8 mouse cellular contexts compared by ENCODE assay signal in genomic region chr3:95651033-95651373, GRCm38 (mm10). TPM values are rescaled to one million over a fixed set of nuclear protein-coding genes. Genes with fewer than 3 reads are reported as not detected.
A peak's percentile ranks its signal among the peaks of the same experiment; 100 is the strongest.
DNase-seq lines count a peak whose midpoint lies in the region; ATAC-seq and TF ChIP-seq lines count a peak whose summit lies in the region.
"Had no signal": no experiment of that assay in that cellular context is flagged by ENCODE, and none has a peak within 500 bp of the region (broad histone marks: within the 10 kb centered on the region; RNA-seq: fewer than 3 reads in every experiment).

No protein-coding gene starts in this region.

- no peaks in the 10 kb centered on the region for H3K9me3 ChIP-seq in kidney, postnatal 0 days (replicated peaks; ENCODE audit: low read length)
- no peaks in the 10 kb centered on the region for H3K9me3 ChIP-seq in MEL (replicated peaks; ENCODE audit: insufficient read depth, low read length)
- H3K9me3 ChIP-seq in embryonic facial prominence, embryonic 14.5 days (ENCODE audit: control insufficient read depth, low read length): no peaks in the 10 kb centered on the region

- H3K27ac ChIP-seq in kidney, postnatal 0 days: peak overlapping the region; percentile 86
- peak overlapping the region; percentile 87 for H3K27ac ChIP-seq in MEL (ENCODE audit: control insufficient read depth, low read depth, low read length)
- peak overlapping the region; percentile 63 for H3K27ac ChIP-seq in embryonic facial prominence, embryonic 14.5 days (replicated peaks; ENCODE audit: low read depth, low read length)

- DNase-seq in kidney, postnatal 0 days (ENCODE audit: low spot score): no peak
- no peak for DNase-seq in kidney, adult 8-10 months
- no peak for DNase-seq in MEL (ENCODE audit: low read depth, low spot score)
- DNase-seq in embryonic facial prominence, embryonic 14.5 days (ENCODE audit: low spot score): no peak
- no peak for DNase-seq in left cerebral cortex, adult 18-20 months (ENCODE audit: low spot score in 2 of 2)
- no peak for DNase-seq in retina, postnatal 1 day
- DNase-seq: cerebellum, postnatal 10 days had no signal

- no peaks in the 10 kb centered on the region for H3K79me2 ChIP-seq in MEL (ENCODE audit: control insufficient read depth, insufficient read depth, low read length, poor library complexity)

- TF ChIP-seq EP300 in MEL (IDR thresholded peaks at IDR 0.05; ENCODE audit: low read depth in 1 of 2, low read length in 2 of 2): no peak

- H3K9ac ChIP-seq in kidney, postnatal 0 days (ENCODE audit: low read depth, low read length): no peak overlapping the region
- peak overlapping the region; percentile 16 for H3K9ac ChIP-seq in MEL (ENCODE audit: control insufficient read depth, low read depth, low read length, poor library complexity, severe bottlenecking)
- no peak overlapping the region for H3K9ac ChIP-seq in embryonic facial prominence, embryonic 14.5 days (ENCODE audit: low read depth, low read length)

- H3K4me3 ChIP-seq in kidney, postnatal 0 days (replicated peaks; ENCODE audit: low read depth, low read length): no peak overlapping the region
- H3K4me3 ChIP-seq in MEL (ENCODE audit: control insufficient read depth in 1 of 2, insufficient read depth in 1 of 2, low read depth in 2 of 2, low read length in 2 of 2): 0 out of 4 replicates have a peak overlapping the region, but pooled peaks of 1 of the 2 experiments have one; percentile 3
- no peak overlapping the region for H3K4me3 ChIP-seq in embryonic facial prominence, embryonic 14.5 days (ENCODE audit: low read depth, low read length)

- no peak for TF ChIP-seq CTCF in kidney, postnatal 0 days (IDR thresholded peaks at IDR 0.05; ENCODE audit: low read depth)
- no peak for TF ChIP-seq CTCF in MEL (IDR thresholded peaks at IDR 0.05 in 2 of 3, conservative IDR thresholded peaks at IDR 0.05 in 1 of 3; ENCODE audit: control insufficient read depth in 1 of 3, insufficient read depth in 1 of 3, low read depth in 2 of 3, low read length in 3 of 3, poor library complexity in 1 of 3, severe bottlenecking in 1 of 3)

- 82% methylated on average over 3 of the region's 3 CpGs for WGBS in kidney, postnatal 0 days
- 84% methylated on average over 3 of the region's 3 CpGs for WGBS in embryonic facial prominence, embryonic 14.5 days

- H3K36me3 ChIP-seq in kidney, postnatal 0 days (ENCODE audit: insufficient read depth, low read length): no peaks in the 10 kb centered on the region
- H3K36me3 ChIP-seq in MEL (ENCODE audit: control insufficient read depth in 1 of 2, insufficient read depth in 2 of 2, low read length in 2 of 2): peaks cover 0 to 34% of the 10 kb centered on the region in 2 experiments; a peak in 2 of 4 replicates
- H3K36me3 ChIP-seq in embryonic facial prominence, embryonic 14.5 days (ENCODE audit: control insufficient read depth, insufficient read depth, low read length): no peaks in the 10 kb centered on the region

- no peaks in the 10 kb centered on the region for H3K27me3 ChIP-seq in kidney, postnatal 0 days (ENCODE audit: insufficient read depth, low read length)
- no peaks in the 10 kb centered on the region for H3K27me3 ChIP-seq in MEL (ENCODE audit: control insufficient read depth in 1 of 2, insufficient read depth in 2 of 2, low read length in 2 of 2)
- no peaks in the 10 kb centered on the region for H3K27me3 ChIP-seq in embryonic facial prominence, embryonic 14.5 days (replicated peaks; ENCODE audit: control insufficient read depth, insufficient read depth, low read length)

- H3K4me1 ChIP-seq in kidney, postnatal 0 days (replicated peaks; ENCODE audit: insufficient read depth, low read length): peaks cover 12% of the 10 kb centered on the region; the same call in 1 of the 2 replicates
- peaks cover 19 to 36% of the 10 kb centered on the region in 2 experiments for H3K4me1 ChIP-seq in MEL (ENCODE audit: control insufficient read depth in 1 of 2, insufficient read depth in 2 of 2, low read length in 2 of 2)
- 0 out of 2 replicates have a peak, but pooled peaks cover 4% of the 10 kb centered on the region for H3K4me1 ChIP-seq in embryonic facial prominence, embryonic 14.5 days (ENCODE audit: control insufficient read depth, insufficient read depth, low read length)

- no peak for TF ChIP-seq POLR2A in MEL (IDR thresholded peaks at IDR 0.05; ENCODE audit: control insufficient read depth in 1 of 2, insufficient read depth in 1 of 2, low read depth in 1 of 2, low read length in 2 of 2, poor library complexity in 1 of 2)

- ATAC-seq in kidney, postnatal 0 days (replicated peaks; ENCODE audit: low FRiP score, low read depth): no peak
- ATAC-seq in embryonic facial prominence, embryonic 14.5 days (ENCODE audit: low read depth): no peak
- ATAC-seq in megakaryocyte progenitor cell, adult 5-6 weeks (replicated peaks; ENCODE audit: poor library complexity): peak; percentile 3; the same call in 1 of the 2 replicates

- no peak for TF ChIP-seq RAD21 in MEL (IDR thresholded peaks at IDR 0.05; ENCODE audit: low read depth, low read length)

- no peak overlapping the region for H3K4me2 ChIP-seq in kidney, postnatal 0 days (ENCODE audit: low read length)
- H3K4me2 ChIP-seq in embryonic facial prominence, embryonic 14.5 days (ENCODE audit: low read depth, low read length): no peak overlapping the region

TF ChIP-seq in MEL, 35 proteins besides CTCF, POLR2A, EP300 and RAD21:
- peak; percentile 73 for TF ChIP-seq USF1 (IDR thresholded peaks at IDR 0.05; ENCODE audit: low read depth, low read length)
- no peak for TF ChIP-seq ZKSCAN1 (IDR thresholded peaks at IDR 0.05; ENCODE audit: low read depth, low read length)
- 0 out of 2 replicates have a peak, but pooled peaks have one; percentile 84 for TF ChIP-seq CHD1 (IDR thresholded peaks at IDR 0.05; ENCODE audit: low read depth, low read length)

RNA-seq across cellular contexts. Expression of gene Mcl1, which starts 7.6 kb away (rescaled TPM):
- polyA plus RNA-seq in kidney, postnatal 0 days (2015; fragmentation: Nextera tagmentation; extraction: Ambion mirVana): 60.9 and 70.2 TPM in 2 replicates
- 140 and 142 TPM in 2 replicates for total RNA-seq in MEL (2012; rRNA removed)
- 100 to 1,000 TPM; 156 to 211 TPM for polyA plus RNA-seq in MEL (2012; ENCODE audit: insufficient read depth in 1 of 2, insufficient read length in 2 of 2, low read depth in 1 of 2, low replicate concordance in 2 of 2, missing spikeins in 1 of 2)
- 62.0 and 65.8 TPM in 2 replicates for polyA plus RNA-seq in embryonic facial prominence, embryonic 14.5 days (2014; fragmentation: Nextera tagmentation; extraction: Ambion mirVana)
- 154 and 191 TPM in 2 replicates for total RNA-seq in megakaryocyte progenitor cell, adult 5-6 weeks (2015)
- total RNA-seq in megakaryocyte progenitor cell, adult 5-6 weeks (2017): 131 and 135 TPM in 2 replicates
- total RNA-seq in left cerebral cortex, adult 18-20 months (2021): 10 to 100 TPM; 59.7 to 64.1 TPM

RNA-seq across cellular contexts. Expression of gene Ensa, which starts 26.2 kb away (rescaled TPM):
- polyA plus RNA-seq in kidney, postnatal 0 days (2015; fragmentation: Nextera tagmentation; extraction: Ambion mirVana): 53.8 and 57.3 TPM in 2 replicates
- total RNA-seq in MEL (2012; rRNA removed): 68.5 and 85.2 TPM in 2 replicates
- polyA plus RNA-seq in MEL (2012; ENCODE audit: insufficient read depth in 1 of 2, insufficient read length in 2 of 2, low read depth in 1 of 2, low replicate concordance in 2 of 2, missing spikeins in 1 of 2): 10 to 100 TPM in 1 of 2 experiments, not detected in 1; 90.5 TPM
- polyA plus RNA-seq in embryonic facial prominence, embryonic 14.5 days (2014; fragmentation: Nextera tagmentation; extraction: Ambion mirVana): 59.8 and 66.9 TPM in 2 replicates
- 32.6 and 37.1 TPM in 2 replicates for total RNA-seq in megakaryocyte progenitor cell, adult 5-6 weeks (2015)
- 49.7 and 66.8 TPM in 2 replicates for total RNA-seq in megakaryocyte progenitor cell, adult 5-6 weeks (2017)
- total RNA-seq in left cerebral cortex, adult 18-20 months (2021): 100 to 1,000 TPM; 351 to 360 TPM

RNA-seq across cellular contexts. Expression of gene Adamtsl4, which starts 36.7 kb away (rescaled TPM):
- 3.6 TPM in 2 replicates for polyA plus RNA-seq in kidney, postnatal 0 days (2015; fragmentation: Nextera tagmentation; extraction: Ambion mirVana)
- total RNA-seq in MEL (2012; rRNA removed): 0.03 and 0.27 TPM in 2 replicates
- polyA plus RNA-seq in MEL (2012; ENCODE audit: insufficient read depth in 1 of 2, insufficient read length in 2 of 2, low read depth in 1 of 2, low replicate concordance in 2 of 2, missing spikeins in 1 of 2): under 1 TPM in 1 of 2 experiments, not detected in 1; 0.88 TPM
- polyA plus RNA-seq in embryonic facial prominence, embryonic 14.5 days (2014; fragmentation: Nextera tagmentation; extraction: Ambion mirVana): 2.8 and 3.8 TPM in 2 replicates
- total RNA-seq in megakaryocyte progenitor cell, adult 5-6 weeks (2015): 0.17 and 1.4 TPM in 2 replicates
- total RNA-seq in megakaryocyte progenitor cell, adult 5-6 weeks (2017): 0.33 TPM in 1 of 2 replicates, not detected in the other
- 1 to 10 TPM; 4.4 to 8.2 TPM for total RNA-seq in left cerebral cortex, adult 18-20 months (2021)
